Mouse (Mus musculus): ENCODE results near the gene Tmem229b.
"Not testable (repeated sequence)": the region's sequence is repeated elsewhere in the genome, so short reads cannot be mapped to it uniquely, and the experiment has no call there.

The Tmem229b gene

DNA sequence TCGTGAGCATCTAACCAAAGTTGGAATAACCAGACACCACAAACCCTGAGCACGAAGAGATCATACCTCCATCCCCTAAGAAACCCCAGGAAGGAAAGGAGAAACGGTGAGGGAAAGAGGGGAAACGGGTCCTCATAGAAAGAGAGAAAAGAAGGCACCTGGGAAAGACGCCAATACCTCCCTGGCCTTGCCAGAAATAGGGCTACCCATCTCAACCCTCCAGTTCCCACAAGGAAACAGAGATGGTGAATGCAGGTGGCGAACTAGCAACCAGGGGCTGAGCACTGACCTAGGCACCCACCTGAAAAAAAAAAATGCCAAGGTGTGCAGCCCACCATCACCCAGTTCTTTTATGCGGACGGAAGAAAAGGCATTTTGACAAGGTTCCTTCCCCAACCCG is 1.4 kb downstream of the Tmem229b start:
- no peak for DNase-seq

DNA sequence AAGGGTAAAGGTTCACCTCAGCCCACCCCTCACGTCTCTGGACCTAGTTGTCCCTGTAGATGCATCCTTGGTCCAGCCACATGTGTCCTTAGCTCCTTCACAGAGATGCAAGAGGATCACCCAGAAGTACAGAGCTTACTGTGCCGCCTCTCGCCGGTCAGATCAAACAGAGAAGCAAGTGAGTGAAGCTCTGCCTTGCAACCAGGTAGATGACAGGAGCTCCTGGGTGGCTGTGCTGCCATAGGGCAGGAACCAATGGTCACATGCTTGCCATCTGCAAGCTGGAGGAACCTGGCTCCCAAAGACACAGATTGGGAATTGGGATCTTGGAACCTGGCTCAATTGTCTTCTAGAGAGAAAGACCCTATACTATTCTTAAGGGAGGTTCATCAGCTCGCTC is 2.0 kb downstream of the Tmem229b start:
- peak; percentile 88 for DNase-seq

DNA sequence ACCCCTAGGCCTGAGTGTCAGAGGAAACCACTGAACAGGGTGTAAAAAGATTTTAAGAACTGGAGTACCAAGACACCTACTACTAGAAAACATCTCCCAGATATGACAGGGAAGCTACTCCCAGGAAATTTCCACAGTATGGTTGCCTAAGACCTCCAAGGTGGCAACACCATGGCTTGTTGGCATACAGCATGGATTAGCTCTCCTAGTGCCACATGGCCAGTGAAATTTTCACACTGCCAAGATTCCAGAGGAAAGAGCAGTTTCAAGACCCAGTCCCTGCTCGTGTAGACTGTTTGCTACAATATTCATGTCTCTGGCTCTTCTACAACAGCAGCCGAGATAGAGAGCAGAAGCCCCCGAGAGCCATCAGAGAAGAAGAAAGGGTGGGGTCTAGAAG is 4.4 kb downstream of the Tmem229b start:
- DNase-seq = peak; percentile 58

DNA sequence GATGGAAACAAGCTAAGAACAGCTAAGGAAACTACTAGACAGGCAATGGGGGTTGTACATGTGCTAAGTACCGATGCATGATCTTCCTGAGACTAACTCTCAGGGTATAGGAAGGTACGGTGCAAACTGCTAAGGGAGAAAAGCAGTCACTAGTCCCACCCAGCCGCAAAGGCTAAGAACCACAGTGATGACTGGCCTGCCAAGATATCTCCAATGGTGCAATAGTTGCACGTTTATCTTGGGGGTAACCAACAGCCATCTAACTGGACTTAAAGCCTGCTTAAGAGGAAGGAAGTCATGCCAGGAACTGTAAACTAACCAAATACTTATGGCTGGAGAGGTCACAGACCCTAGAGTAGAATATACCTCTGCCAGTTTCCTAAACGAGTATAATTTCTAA is 5.0 kb downstream of the Tmem229b start:
- no peak for DNase-seq

DNA sequence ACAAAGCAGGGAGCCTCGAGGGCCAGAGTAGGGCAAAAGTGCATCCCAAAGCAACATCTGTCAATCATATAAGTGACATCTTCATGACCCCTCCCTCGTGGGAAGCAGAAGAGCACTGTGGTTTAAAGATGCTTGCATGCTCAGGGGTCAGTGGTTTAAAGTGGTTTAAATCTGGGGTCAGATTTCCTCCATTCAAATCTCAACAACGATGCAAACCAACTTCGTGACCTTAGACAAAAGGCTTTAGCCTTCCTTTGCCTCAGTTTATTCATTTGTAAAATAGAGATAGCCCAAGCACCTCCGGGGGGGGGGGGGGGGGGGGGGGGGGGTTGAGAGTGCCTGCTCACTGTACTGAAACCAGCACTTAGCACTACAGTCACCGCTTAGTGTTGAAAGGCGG is 10.7 kb downstream of the Tmem229b start:
- DNase-seq = no peak

DNA sequence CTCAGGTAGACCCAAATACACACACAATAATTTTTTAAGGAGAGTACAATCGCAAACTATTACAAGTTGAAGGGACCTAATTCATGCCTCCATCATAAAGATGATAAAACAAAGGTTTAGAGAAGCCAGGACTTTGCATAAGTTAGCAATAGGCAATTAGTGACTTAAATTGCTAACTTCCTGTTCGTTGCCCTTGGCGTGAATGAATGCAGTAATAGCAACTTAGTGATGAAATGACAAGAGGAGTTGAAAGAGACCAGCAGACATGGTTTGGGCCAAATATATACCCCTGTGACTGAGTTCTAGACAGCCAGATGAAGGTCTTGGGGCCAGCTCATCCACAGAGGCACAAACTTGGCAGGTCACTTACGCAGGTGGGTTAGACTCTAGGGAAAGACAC is 11.2 kb downstream of the Tmem229b start:
- DNase-seq = no peak

DNA sequence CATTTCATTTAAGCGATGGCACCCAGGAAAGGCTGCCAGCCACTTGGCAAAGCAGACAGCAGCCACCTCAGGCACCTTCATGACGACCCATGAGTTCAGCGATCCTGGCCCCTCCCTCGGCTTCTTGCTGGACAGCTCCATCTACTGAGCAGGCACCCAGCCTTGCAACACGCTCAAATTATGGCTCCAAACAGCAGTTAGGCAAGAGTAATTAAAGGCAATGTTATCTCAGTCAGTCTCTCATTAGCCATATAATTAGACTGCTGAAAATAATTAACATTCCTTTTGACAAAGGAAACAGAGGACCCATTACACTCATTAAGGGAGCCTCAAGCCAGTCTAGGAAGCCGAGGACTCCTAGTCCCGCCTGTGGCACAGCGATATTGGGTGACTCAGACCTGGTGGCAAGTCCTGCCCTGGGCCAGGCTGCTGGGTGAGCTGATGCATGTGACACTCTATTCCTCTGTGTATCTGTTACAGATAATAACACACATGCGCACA is 19.8 kb downstream of the Tmem229b start:
- peak; percentile 75 for DNase-seq

DNA sequence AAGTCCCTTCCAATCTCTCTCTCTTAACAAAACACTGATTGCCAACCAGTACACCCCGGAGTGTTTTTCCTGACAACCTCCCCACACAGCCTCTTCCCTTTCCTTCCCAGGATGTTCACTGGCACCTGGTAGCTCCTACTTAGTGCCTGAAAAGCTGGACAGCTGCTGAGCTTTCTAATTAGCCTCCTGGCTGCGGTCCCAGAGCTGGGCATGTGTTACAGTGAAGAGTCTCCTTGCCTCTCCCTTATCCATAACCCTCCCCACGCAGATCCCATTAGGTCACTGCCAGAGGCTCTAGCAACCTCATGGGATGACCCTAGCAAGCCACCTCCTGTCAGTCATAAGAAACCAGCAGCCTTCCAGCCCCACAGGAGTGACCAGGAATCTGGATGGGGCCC is 23.4 kb downstream of the Tmem229b start:
- DNase-seq = peak; percentile 78

DNA sequence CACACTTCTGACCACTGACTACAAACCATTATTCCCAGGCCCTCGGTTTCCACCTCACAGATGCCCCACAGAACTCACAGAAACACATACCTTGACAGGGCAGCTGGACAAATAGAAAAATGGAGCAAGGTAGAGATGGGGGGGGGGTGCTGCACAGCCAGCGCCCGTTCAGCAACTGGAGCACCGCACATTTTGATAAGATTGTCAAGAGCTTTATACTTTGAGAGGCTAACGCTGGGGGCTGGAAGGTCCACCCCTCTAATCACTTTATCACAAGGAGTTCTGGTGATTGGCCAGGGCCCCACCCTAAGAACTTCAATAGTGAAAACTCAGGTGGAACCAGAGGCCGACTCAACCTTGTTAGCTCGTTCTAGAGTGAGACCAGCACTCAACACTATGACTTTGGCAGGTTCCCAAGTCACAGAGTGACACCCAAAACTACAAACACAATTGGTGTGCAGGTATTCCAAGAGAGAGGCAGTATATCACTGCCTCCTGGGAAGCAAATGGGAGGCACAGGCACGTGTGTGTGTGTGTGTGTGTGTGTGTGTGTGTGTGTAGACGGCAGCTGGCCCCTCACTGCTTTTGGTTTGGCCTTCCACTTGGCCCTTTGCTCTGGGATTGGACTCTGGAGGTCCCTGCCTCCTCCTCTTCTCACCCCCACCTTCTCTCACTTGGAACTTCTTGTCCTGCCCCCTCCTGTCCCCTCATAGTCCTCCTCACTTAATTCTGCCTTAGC is 24.0 kb downstream of the Tmem229b start:
- peak; percentile 53 for DNase-seq

DNA sequence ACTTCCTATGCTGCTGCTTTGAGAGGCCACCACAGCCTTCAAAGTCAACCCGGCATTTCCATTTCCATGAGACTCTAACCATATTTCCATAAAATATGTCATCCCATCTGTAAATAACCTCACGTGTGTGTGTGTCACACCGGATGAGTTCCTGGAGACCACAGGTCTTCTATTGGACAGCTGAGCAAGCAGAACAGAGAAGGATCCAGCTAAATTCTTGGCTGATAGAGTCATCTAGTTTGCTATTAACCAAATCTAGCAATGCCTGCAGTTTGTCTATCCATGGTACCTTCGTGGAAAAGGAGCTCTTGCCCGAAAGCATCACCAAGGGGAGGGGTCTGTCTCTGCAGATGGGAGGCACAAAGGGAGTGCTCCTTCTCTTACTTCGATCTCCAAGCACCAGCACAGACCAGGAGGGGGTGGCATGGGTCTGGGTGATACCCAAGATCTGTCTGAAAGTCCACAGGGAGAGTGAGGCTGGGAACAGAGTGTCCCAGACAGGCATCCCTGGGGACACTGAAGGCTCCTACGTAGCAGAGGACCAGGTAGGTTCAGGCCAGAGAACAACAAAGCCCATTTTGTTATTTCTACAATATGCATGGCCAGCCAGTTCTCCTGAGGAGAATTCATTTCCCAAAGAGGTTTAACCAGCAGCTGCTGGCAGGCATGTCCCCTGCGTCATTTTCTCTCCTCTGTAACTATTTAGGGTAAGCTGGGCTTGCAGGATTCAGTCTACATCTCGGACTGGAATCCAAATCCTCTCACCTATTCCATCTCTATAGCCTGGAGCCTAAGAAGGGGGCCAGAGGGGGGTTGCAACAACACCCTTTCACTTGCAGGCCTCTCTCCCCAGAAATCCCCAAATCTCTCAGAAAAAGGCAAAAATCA is 25.2 kb downstream of the Tmem229b start:
- peak; percentile 54 for DNase-seq

DNA sequence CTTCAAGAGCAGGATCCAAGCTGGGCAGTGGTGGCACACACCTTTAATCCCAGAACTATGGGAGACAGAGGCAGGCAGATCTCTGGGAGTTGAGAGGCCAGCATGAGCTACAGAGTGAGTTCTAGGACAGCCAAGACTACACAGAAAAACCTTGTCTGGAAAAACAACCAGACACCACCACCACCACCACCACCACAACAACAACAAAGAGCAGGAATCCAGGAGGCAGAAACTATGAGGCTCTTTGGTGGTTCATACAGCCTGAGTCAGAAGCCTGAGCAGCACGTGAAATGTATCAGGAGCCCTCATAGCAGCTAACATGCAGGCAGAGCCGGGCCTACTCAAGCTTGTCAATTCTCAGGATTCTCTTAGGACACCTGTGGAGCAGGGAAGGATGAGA is 26.3 kb downstream of the Tmem229b start:
- no peak for DNase-seq

DNA sequence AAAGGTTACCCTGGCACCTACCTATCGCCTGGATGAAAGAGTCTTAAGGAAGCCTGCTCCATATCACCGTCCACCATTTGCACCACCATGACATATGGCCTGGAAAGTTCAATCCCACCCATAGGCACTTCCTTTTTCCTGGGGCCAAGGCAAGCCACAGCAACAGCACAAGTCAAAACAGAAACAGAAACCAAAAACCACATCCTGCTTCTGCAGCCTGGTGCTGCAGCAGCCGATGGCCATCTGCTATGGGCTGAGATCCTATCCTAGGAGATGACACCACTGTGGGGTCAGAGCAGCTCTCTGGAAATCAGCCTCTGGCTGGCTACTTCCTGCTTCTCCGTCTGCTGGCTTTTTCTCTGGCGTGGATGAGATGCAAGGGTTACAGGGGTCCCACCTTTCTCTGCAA is 26.7 kb downstream of the Tmem229b start:
- peak; percentile 31 for DNase-seq

DNA sequence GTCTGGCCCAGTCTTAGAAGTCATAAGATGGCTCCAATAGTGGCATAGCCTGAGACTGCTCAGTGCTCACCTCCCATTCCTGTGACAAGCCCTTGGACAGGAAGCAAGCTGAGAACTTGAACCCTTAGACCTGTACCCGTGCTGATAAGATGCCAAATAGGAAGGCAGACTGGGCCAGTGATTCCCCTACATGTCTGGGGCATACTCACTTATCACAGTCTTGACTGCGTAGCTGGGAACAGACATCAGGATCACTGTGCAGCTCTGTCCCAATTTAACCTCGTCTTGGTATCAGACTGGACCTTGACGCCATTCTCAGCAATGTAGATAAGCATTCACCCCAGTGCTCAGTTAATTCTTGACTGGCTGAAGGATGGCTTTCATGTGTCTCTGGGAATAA is 29.9 kb downstream of the Tmem229b start:
- DNase-seq = peak; percentile 27

DNA sequence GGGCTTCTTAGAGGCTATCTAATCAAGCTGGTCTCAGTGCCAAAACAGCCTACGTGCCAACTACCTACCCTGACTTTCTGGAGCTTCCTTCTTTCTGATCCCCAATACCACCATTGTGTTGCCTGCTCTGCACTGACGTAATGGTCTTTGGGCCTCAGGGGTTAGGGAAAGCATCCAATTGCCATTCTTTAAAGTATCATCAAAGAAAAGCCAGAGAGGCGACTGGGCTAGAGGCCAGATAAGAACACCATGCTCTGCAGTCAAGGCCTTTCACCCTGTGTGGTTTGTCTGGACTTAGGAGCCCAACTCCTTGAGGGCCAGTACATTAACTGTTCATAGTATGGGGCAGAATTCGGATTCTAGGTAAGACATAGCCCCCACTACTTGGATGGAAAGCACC is 30.3 kb downstream of the Tmem229b start:
- no peak for DNase-seq

DNA sequence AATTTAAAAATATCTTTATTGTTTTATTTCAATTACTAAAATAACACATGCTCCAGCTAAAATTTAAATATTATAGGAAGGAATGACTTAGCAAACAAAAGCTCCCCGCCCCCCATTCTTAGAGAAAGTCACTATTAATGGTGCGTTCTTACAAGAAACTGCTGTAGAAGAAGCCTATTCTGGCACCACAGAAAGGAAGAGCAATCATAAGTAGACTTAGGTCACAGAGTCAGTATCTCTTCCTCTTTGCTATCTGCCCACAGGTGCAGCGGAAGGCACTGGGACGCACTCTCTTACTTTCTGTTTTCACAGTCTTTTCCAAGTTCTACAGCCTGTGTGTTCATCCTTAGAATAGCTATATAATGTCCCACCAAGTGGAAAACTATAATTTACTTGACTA is 31.6 kb downstream of the Tmem229b start:
- no peak for DNase-seq

DNA sequence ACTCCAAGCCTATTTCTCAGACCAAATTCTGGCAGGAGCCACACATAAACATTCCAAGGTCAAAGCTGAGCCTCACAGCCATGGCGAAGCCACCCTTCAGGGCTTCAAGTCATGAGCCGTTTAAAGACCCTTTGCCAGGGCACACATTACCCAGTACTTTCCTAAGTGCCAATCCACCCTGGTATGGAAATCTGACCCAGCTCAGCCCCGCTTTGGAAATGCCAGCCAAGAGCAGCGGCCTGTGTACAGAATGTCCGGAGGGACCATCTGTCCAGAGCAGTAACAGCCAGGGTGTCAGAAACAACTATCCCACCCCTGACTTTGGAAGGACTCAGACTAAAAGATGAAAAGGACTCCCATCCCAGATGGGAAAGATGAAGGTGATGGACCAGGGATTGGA is 32.7 kb downstream of the Tmem229b start:
- peak; percentile 84 for DNase-seq

DNA sequence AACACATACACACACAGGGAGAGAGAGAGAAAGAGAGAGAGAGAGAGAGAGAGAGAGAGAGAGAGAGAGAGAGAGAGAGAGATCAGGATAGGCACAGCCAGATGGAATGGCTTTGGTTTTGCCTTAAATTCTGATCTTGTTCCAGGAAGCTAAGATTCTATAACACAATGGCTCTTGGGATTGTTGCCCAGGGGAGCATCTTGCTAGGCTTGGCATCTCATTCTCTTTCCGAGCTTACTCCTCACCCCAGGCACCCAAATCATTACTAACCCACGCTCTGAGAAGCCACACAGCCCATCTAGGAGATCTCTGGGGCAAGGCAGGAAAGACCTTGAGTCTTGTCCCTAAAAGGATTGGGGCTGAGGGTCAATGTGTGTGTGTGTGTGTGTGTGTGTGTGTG is 33.6 kb downstream of the Tmem229b start:
- DNase-seq = no peak

DNA sequence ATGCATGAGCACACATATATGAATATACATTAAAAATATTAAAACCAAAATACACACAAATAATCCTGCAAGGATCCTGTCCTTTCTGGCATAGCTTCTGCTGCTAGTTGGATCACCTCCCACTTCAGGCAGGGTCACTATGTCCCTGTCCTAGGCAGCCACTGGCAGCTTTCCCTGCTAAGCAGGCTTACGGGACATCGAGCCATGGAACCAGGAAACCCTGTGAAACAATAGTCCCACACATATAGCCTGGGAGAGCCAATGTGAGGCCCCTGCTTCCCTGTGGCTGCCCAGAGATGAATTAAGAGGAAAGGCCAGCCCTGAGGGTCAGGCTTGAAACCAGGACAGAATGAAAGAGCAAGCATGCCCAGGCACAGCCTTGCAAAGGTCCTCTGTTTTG is 35.8 kb downstream of the Tmem229b start:
- DNase-seq = peak; percentile 82

DNA sequence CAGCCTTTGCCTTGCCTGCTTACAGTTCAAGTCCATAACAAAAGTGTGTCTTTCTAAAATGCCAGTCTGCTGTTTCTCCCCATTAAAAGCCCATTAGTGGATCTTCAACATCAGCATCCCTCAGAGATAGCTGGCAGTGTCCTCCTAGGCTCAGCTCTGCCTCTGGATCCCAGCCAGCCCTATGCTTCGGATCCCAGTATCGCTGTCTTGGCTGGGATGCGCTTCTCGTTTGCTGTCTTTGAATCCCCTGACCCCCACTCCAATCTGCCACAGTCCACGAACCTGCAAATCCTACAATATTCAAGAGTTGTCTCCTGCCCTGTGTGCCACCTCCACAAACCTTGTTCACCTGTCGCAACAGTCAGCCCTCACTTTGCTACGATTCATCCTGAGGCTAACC is 36.7 kb downstream of the Tmem229b start:
- DNase-seq = peak; percentile 68

DNA sequence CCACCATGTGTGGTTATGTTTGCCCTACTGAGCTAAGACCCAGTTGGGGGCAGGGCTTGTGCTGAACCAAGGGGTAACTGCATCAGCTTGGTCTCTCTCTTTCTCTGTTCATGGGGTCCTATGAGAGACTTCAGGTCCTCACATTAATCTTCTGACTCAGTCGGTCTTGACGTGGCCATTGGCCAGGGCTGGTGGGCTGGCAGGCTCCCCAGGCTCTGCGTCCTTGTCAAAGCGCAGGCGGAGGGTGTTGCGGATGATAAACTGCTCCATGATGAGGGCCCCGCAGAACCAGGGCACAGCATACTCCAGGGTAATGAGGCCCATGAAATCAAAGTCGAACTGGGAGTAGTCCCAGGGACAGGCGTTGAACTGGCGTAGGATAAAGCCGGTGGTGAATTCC is 42.9 kb downstream of the Tmem229b start:
- DNase-seq = not testable (repeated sequence)

DNA sequence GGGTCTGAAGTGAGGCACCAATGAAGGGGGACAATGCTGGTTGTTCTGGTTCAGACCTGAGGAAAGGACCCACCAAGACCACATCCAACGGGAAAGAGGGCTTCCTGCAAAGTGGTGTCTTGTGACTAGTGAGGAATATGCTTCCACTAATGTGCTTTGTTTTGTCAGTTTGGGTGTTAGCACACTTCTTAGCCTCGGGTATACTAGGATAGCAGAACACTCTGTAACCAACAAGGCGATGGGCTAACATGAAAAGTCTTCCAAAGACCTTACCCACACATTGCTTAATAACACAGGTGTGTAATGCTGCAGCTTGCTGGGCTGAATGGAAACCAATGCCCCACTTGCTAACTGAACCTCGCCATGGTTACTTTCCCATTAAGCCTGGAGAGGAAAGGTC is 51.0 kb downstream of the Tmem229b start:
- DNase-seq = no peak

DNA sequence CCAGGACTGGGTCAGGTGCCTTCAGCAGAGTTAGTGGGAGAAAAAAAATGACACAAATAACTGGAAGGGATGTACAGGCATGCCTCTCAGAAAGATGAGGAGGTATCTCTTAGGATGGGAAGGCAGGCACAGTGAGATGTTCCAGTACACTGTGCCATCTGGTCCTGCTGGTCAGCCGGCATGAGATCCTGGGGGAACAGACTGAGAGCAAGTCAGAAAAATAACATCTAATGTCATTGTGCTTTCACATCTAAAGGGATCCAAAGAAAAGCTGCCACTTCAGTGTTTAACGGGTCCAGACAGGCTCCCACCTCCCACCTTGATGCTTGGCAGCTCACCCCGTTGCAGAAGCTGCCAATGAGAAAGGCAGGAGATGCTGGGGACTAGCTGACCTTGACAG is 54.9 kb downstream of the Tmem229b start:
- DNase-seq = peak; percentile 96

DNA sequence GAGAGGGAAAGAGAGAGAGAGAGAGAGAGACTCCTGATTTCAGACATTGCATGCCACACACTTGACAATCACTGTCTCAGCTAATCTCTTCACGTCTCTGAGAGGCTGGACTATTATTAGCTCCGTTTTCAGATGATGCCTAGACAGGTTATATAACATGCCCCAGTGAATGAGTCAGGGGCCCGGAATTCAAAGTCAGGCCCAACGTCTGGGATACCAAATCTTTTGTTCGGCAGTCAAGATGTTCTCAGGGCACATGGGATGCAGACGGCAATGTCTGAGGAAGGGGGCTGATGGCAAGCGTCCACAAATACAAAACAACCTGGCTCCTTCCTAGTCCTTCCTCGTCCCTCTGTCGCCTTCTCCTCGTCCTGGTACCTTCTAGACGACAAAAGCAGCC is 55.4 kb downstream of the Tmem229b start:
- DNase-seq = no peak

DNA sequence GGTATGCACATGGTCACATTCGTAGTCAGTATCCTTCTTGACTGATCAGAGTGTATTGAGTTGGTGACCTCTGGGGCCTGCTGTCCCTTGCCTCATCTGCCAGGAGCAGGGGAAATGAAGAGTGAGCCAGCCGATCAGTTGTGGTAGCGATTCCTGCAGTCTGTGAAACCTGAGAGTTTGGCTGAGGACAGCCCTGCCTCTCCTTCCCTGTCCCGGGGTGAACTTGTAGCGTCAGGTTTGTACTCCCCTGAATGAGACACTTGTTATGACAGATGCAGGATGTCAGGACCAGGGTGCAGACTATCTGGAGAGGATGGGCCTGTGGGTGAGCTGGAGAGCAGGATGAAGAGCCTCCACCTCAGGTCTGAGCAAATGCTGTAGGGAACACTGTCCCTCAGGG is 59.8 kb downstream of the Tmem229b start:
- DNase-seq = no peak
